Mouse (Mus musculus) midbrain, embryonic 15.5 days (tissue): ENCODE measurements around the gene Plekhd1. TPM values are rescaled to one million over a fixed set of nuclear protein-coding genes. Genes with fewer than 3 reads are reported as not detected.

Source experiments
- ATAC-seq: fragments of 200-750 bp; cut with Nextera tagmentation; replicated peaks from 2 replicates; pipeline ENCODE4 v1.8.0; 2017; ENCODE audit warnings: moderate TSS enrichment
- H3K27ac ChIP-seq: fragments of 300-500 bp; sonication (generic); 2 replicates; pipeline ENCODE4 v1.5.1; 2015; ENCODE audit warnings: mild to moderate bottlenecking, inconsistent platforms
- H3K27me3 ChIP-seq: fragments of 300-500 bp; sonication (generic); replicated peaks from 2 replicates; pipeline ENCODE4 v1.6.1; 2015; ENCODE audit warnings: inconsistent platforms
- H3K36me3 ChIP-seq: fragments of 300-500 bp; sonication (generic); replicated peaks from 2 replicates; pipeline ENCODE4 v1.6.1; 2015; ENCODE audit warnings: inconsistent platforms
- H3K4me1 ChIP-seq: fragments of 300-500 bp; sonication (generic); 2 replicates; pipeline ENCODE4 v1.6.1; 2015; ENCODE audit warnings: inconsistent platforms
- H3K4me2 ChIP-seq: fragments of 300-500 bp; sonication (generic); 2 replicates; pipeline ENCODE4 v1.6.1; 2015; ENCODE audit warnings: inconsistent platforms, mild to moderate bottlenecking, moderate library complexity
- H3K4me3 ChIP-seq: fragments of 300-500 bp; sonication (generic); 2 replicates; pipeline ENCODE4 v1.5.1; 2015; ENCODE audit warnings: mild to moderate bottlenecking, inconsistent platforms
- H3K9ac ChIP-seq: fragments of 300-500 bp; sonication (generic); 2 replicates; pipeline ENCODE4 v1.6.1; 2015; ENCODE audit warnings: mild to moderate bottlenecking, inconsistent platforms
- H3K9me3 ChIP-seq: fragments of 300-500 bp; sonication (generic); 2 replicates; pipeline ENCODE4 v1.6.1; 2016; ENCODE audit warnings: inconsistent platforms
- WGBS: fragments of 180-500 bp; shearing (Covaris S2); methylation state at CpG from one replicate; pipeline ENCODE4 v1.1.7; 2015; ENCODE audit warnings: mixed read lengths; 5-methylcytosine and 5-hydroxymethylcytosine counted together
- polyA plus RNA-seq: library from polyadenylated mRNA; unstranded; fragments of >200 nt; fragmentation: Nextera tagmentation; extraction: Ambion mirVana; gene quantifications from 2 replicates; pipeline ENCODE4 v1.2.1, GENCODE M21; 2015

Plekhd1 gene
- polyA plus RNA-seq, 1 experiment from 2014 or later = 3.3 TPM

DNA sequence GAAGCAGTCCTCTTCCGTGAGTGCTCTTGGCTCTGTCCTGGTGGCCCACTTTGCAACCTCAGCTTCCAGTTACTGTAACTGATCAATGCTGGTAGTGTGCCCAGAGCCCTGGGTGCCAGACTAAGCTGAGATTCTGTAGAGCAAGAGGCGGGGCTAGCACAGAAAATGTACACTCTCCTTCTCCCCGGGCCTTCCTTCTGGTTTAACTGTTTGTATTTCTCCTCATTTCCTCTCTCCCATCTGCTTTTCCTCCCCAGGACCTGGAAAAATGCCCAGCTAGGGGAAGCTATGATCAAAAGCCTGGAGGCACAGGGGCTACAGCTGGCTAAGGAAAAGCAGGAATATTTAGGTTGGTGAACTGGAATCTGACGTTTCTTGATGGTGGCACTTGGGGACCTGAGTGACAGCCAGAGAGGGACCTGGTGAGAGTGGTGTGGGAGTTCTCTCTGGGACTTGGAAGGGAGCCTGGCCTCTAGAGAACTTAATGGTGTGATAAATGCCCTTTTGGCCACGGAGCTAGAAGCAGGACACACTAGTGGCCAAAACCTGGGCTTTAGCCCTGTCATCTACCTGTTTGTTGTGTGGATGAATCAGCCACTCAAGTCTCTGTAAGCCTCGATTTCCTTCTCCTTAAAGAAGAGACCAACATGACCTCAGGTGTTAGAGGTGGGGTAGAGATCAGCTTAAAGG, 14.7 kb downstream of the Plekhd1 start:
- H3K4me2 ChIP-seq = no peak overlapping the region
- H3K4me3 ChIP-seq = no peak overlapping the region
- ATAC-seq = no peak
- 45% methylated on average over 6 of the region's 6 CpGs for WGBS
- H3K4me1 ChIP-seq = no peaks in the 10 kb centered on the region; the same call in 1 of the 2 replicates
- no peak overlapping the region for H3K27ac ChIP-seq
- H3K9me3 ChIP-seq = no peaks in the 10 kb centered on the region
- H3K9ac ChIP-seq = no peak overlapping the region
- no peaks in the 10 kb centered on the region for H3K36me3 ChIP-seq
- H3K27me3 ChIP-seq = no peaks in the 10 kb centered on the region

DNA sequence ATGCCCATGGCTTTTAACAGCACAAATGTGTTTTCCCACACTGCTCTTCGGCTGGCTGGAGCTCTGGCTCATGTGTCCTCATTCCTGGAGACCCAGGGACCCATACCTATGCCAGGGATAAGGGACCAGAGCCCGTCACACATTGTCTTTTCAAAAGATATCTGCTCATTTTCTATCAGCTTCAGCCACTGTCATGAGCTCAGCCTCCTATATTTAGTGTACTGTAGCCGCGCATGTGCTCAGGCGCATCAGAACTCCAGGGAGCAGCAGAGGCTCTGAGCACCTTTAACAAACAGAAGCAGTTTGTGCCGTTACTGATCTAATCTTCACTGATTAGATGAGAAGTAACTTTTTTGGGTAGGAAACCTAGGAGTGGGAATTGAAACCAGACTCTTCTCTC, 23.5 kb downstream of the Plekhd1 start:
- WGBS = 76% methylated on average over 6 of the region's 6 CpGs
- H3K9me3 ChIP-seq = no peaks in the 10 kb centered on the region

DNA sequence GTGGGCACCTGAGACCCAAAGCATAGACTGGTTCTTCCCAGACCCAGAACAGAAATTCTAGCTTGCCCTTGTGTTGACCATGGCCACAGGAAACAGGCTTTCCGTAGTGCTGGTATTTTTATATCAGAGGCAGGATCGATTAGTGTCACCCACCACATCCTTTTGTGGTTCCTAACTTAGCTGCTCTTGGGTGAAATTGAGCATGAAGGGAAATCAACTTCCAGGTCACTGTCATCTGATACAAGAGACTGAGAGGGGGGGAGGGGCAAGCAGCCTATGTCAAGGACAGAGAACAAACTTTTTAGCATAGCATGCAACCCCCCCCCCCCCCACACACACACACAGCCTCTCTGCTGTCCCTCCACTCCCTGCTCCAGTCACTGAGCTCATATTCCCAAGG, 26.8 kb downstream of the Plekhd1 start:
- no peak overlapping the region for H3K4me3 ChIP-seq
- WGBS = 71% methylated on average over 2 of the region's 2 CpGs
- no peak overlapping the region for H3K27ac ChIP-seq
- no peaks in the 10 kb centered on the region for H3K4me1 ChIP-seq
- H3K9ac ChIP-seq = no peak overlapping the region
- no peaks in the 10 kb centered on the region for H3K27me3 ChIP-seq
- no peaks in the 10 kb centered on the region for H3K9me3 ChIP-seq
- H3K36me3 ChIP-seq = no peaks in the 10 kb centered on the region
- no peak overlapping the region for H3K4me2 ChIP-seq
- no peak for ATAC-seq

More for the DNA sequence above, 23.5 kb downstream of the Plekhd1 start:
- no peaks in the 10 kb centered on the region for H3K36me3 ChIP-seq
- no peak overlapping the region for H3K9ac ChIP-seq
- H3K27ac ChIP-seq = no peak overlapping the region
- no peak overlapping the region for H3K4me2 ChIP-seq
- no peak for ATAC-seq
- no peaks in the 10 kb centered on the region for H3K27me3 ChIP-seq
- H3K4me1 ChIP-seq = no peaks in the 10 kb centered on the region
- no peak overlapping the region for H3K4me3 ChIP-seq

GRCm38 (mm10) chr12:80720507-80720906, 28.1 kb downstream of the Plekhd1 start:
- no peaks in the 10 kb centered on the region for H3K4me1 ChIP-seq
- H3K9ac ChIP-seq = no peak overlapping the region
- no peaks in the 10 kb centered on the region for H3K27me3 ChIP-seq
- H3K36me3 ChIP-seq = no peaks in the 10 kb centered on the region
- ATAC-seq = no peak
- H3K4me3 ChIP-seq = no peak overlapping the region
- no peak overlapping the region for H3K27ac ChIP-seq
- WGBS = 28% methylated on average over 12 of the region's 12 CpGs
- no peak overlapping the region for H3K4me2 ChIP-seq
- H3K9me3 ChIP-seq = no peaks in the 10 kb centered on the region

DNA sequence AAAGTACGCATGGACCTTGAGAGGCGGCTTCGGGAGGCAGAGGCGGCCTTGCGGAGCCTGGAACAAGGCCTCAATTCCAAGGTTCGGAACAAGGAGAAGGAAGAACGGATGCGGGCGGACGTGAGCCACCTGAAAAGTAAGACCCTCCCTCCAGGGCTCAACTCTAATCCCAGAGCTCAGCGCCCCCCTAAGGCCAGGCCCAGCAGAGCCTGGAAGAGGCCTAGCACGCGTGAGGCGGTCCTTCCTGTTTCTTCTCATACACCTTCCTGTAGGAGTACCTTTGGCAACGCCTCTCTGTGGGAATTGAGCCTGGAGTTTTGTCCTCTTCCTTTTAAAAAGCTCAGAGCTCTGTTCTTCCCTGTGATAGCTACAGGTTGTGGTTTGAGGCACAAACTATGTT, 29.1 kb downstream of the Plekhd1 start:
- no peak overlapping the region for H3K4me2 ChIP-seq
- H3K27me3 ChIP-seq = no peaks in the 10 kb centered on the region
- no peak overlapping the region for H3K9ac ChIP-seq
- no peaks in the 10 kb centered on the region for H3K9me3 ChIP-seq
- no peak overlapping the region for H3K27ac ChIP-seq
- no peak for ATAC-seq
- WGBS = 87% methylated on average over 15 of the region's 15 CpGs
- no peaks in the 10 kb centered on the region for H3K36me3 ChIP-seq
- no peaks in the 10 kb centered on the region for H3K4me1 ChIP-seq
- no peak overlapping the region for H3K4me3 ChIP-seq

DNA sequence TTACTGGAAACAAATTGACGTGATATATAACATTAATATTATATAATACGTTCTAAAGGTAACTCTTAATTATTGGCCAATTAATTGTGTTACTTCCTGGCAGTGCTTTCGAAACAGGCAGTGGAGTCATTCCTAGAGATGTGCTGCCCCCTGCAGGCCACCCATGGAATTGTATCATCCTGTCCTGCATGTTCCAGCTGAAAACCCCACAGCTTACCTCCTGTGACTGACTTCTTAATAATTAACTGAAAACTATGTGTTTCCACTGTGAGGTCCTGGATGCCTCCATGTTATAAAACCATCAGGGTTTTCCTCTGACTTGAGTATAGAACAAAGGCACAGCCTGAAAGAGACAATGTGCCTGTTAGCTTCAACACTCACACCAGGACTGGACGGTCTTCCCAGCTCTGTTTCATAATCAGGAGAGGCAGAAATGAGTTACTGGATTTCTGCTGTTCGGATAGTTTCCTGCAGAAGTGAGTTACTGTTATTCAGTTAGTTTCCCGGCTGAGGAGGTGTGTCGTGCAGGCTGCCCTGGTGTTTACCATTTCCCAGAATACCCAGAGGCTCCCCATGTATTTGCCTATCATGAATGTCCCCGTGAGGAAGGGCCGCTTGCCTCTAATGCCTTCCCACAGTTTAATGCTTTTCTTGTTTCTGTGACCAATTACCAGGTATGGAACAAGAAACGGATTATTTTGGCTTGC, 32.6 kb downstream of the Plekhd1 start:
- Histone ChIP-seq H3K9ac (no peak overlapping the region), H3K4me3 (no peak overlapping the region), H3K36me3 (no peaks in the 10 kb centered on the region), H3K27ac (no peak overlapping the region), H3K4me2 (no peak overlapping the region), H3K27me3 (no peaks in the 10 kb centered on the region), H3K9me3 (no peaks in the 10 kb centered on the region), H3K4me1 (no peaks in the 10 kb centered on the region)
- WGBS = 28% methylated on average over 10 of the region's 10 CpGs
- no peak for ATAC-seq

GRCm38 (mm10) chr12:80728207-80728606, 35.8 kb downstream of the Plekhd1 start:
- no peak for ATAC-seq
- no peaks in the 10 kb centered on the region for H3K9me3 ChIP-seq
- no peak overlapping the region for H3K4me3 ChIP-seq
- H3K27ac ChIP-seq = no peak overlapping the region
- 11% methylated on average over 1 of the region's 1 CpGs for WGBS
- no peaks in the 10 kb centered on the region for H3K4me1 ChIP-seq
- no peak overlapping the region for H3K9ac ChIP-seq
- H3K27me3 ChIP-seq = no peaks in the 10 kb centered on the region
- H3K4me2 ChIP-seq = no peak overlapping the region
- H3K36me3 ChIP-seq = no peaks in the 10 kb centered on the region

DNA sequence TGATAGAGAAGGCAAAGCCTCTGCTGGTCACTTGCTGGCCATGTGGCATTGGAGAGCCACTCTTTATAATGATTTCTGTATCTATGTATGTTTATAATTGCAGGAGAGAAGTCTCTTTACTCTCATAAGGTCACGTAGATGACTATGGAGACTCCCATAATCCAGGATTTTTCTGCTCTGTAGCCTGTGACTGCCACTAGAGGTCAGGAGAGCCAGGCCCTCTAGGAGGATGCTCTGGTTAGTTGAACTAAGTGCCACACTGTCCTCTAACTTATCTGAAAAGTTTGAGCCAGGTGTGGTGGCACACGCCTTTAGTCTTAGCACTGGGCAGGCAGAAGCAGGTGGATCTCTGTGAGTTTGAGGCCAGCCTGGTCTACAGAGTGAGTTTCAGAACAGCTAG, 36.4 kb downstream of the Plekhd1 start:
- Histone ChIP-seq H3K4me2 (no peak overlapping the region), H3K27me3 (no peaks in the 10 kb centered on the region), H3K36me3 (no peaks in the 10 kb centered on the region), H3K4me3 (no peak overlapping the region), H3K9ac (no peak overlapping the region), H3K27ac (no peak overlapping the region), H3K9me3 (no peaks in the 10 kb centered on the region), H3K4me1 (no peaks in the 10 kb centered on the region)
- no peak for ATAC-seq
- WGBS = 60% methylated on average over 2 of the region's 2 CpGs

- Histone ChIP-seq H3K4me3 (no peak overlapping the region), H3K9me3 (no peaks in the 10 kb centered on the region), H3K36me3 (no peaks in the 10 kb centered on the region), H3K4me2 (no peak overlapping the region), H3K27me3 (no peaks in the 10 kb centered on the region), H3K27ac (no peak overlapping the region), H3K9ac (no peak overlapping the region), H3K4me1 (no peaks in the 10 kb centered on the region)
- 0 out of 2 replicates have a peak, but pooled peaks have one; percentile 4 for ATAC-seq
- 85% methylated on average over 12 of the region's 12 CpGs for WGBS
These were observed 37.6 kb downstream of the Plekhd1 start for GRCm38 (mm10) chr12:80729758-80730530.

DNA sequence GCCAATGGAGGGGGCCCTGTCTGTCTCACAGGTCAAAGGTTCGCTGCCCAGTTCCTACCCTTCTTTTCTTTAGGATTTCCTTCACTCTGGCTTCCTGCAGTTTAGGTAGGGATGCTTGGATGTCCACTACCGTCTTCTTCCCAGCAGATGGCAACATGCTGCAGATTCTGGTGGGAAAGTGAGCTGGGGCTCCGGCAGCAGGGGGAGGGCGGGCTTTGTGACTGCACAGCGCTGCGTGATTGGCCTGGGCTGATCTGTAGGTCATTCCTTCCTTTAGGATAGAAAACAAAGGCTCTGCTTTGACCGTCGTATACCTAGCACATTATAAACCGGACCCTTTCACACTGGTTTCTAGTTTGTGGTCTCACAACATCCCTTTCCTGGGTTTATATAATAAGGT, 38.2 kb downstream of the Plekhd1 start:
- peaks cover 3% of the 10 kb centered on the region for H3K4me1 ChIP-seq
- peak; percentile 85 for ATAC-seq
- H3K4me2 ChIP-seq = peak overlapping the region; percentile 5; the same call in 1 of the 2 replicates
- H3K27me3 ChIP-seq = no peaks in the 10 kb centered on the region
- H3K9me3 ChIP-seq = no peaks in the 10 kb centered on the region
- 5% methylated on average over 9 of the region's 9 CpGs for WGBS
- no peak overlapping the region for H3K9ac ChIP-seq
- no peaks in the 10 kb centered on the region for H3K36me3 ChIP-seq
- H3K27ac ChIP-seq = 0 out of 2 replicates have a peak overlapping the region, but pooled peaks have one; percentile 39
- no peak overlapping the region for H3K4me3 ChIP-seq

- Histone ChIP-seq H3K4me2 (no peak overlapping the region), H3K4me1 (peaks cover 24% of the 10 kb centered on the region), H3K9ac (no peak overlapping the region), H3K27me3 (no peaks in the 10 kb centered on the region), H3K4me3 (no peak overlapping the region), H3K9me3 (no peaks in the 10 kb centered on the region), H3K36me3 (no peaks in the 10 kb centered on the region), H3K27ac (no peak overlapping the region)
- no peak for ATAC-seq
- 62% methylated on average over 13 of the region's 13 CpGs for WGBS
These were observed 42.4 kb downstream of the Plekhd1 start for GRCm38 (mm10) chr12:80734526-80735470.
